Mouse (Mus musculus) stomach, embryonic 16.5 days (tissue): Measurements from ENCODE around the gene Tuba4a. TPM values are rescaled to one million over a fixed set of nuclear protein-coding genes. Genes with fewer than 3 reads are reported as not detected.
A peak's percentile ranks its signal among the peaks of the same experiment; 100 is the strongest.

Experiments used
- ATAC-seq: fragments of 200-750 bp; cut with Nextera tagmentation; 2 replicates; pipeline ENCODE4 v1.8.0; 2017; ENCODE audit warnings: moderate number of reproducible peaks, moderate TSS enrichment; ENCODE audit not compliant: insufficient read depth, low FRiP score
- H3K27ac ChIP-seq: fragments of 300-500 bp; sonication (generic); 2 replicates; pipeline ENCODE4 v1.5.1; 2014; ENCODE audit warnings: low read length
- H3K27me3 ChIP-seq: fragments of 300-500 bp; sonication (generic); 2 replicates; pipeline ENCODE4 v1.6.1; 2014; ENCODE audit warnings: low read length, control low read depth, mixed read lengths; ENCODE audit not compliant: control insufficient read depth, insufficient read depth
- H3K36me3 ChIP-seq: fragments of 300-500 bp; sonication (generic); 2 replicates; pipeline ENCODE4 v1.6.1; 2014; ENCODE audit warnings: low read length; ENCODE audit not compliant: control insufficient read depth, insufficient read depth
- H3K4me1 ChIP-seq: fragments of 300-500 bp; sonication (generic); 2 replicates; pipeline ENCODE4 v1.6.1; 2014; ENCODE audit warnings: low read length, control low read depth, mixed read lengths; ENCODE audit not compliant: control insufficient read depth, insufficient read depth
- H3K4me2 ChIP-seq: fragments of 300-500 bp; sonication (generic); 2 replicates; pipeline ENCODE4 v1.6.1; 2014; ENCODE audit warnings: low read depth, low read length, mixed read lengths
- H3K4me3 ChIP-seq: fragments of 300-500 bp; sonication (generic); replicated peaks from 2 replicates; pipeline ENCODE4 v1.5.1; 2014; ENCODE audit warnings: mild to moderate bottlenecking, low read length
- H3K9ac ChIP-seq: fragments of 300-500 bp; sonication (generic); 2 replicates; pipeline ENCODE4 v1.6.1; 2014; ENCODE audit warnings: low read length
- H3K9me3 ChIP-seq: fragments of 300-500 bp; sonication (generic); replicated peaks from 2 replicates; pipeline ENCODE4 v1.6.1; 2016; ENCODE audit warnings: low read length, control low read depth; ENCODE audit not compliant: control insufficient read depth
- WGBS: fragments of 180-500 bp; shearing (Covaris S2); extraction: QIAGEN DNeasy Blood & Tissue Kit; methylation state at CpG from one replicate; pipeline ENCODE4 v1.1.7; 2014; 5-methylcytosine and 5-hydroxymethylcytosine counted together
- polyA plus RNA-seq: library from polyadenylated mRNA; unstranded; fragments of >200 nt; fragmentation: Nextera tagmentation; extraction: Ambion mirVana; gene quantifications from 2 replicates; pipeline ENCODE4 v1.2.1, GENCODE M21; 2015

Tuba4a gene
- polyA plus RNA-seq, 1 experiment from 2014 or later = 184 TPM

GRCm38 (mm10) chr1:75185495-75185894 lies 34.2 kb downstream of the Tuba4a start:
- no peak overlapping the region for H3K9ac ChIP-seq
- no peak overlapping the region for H3K4me3 ChIP-seq
- H3K36me3 ChIP-seq = peaks cover 20% of the 10 kb centered on the region
- H3K27me3 ChIP-seq = no peaks in the 10 kb centered on the region
- no peak overlapping the region for H3K27ac ChIP-seq
- H3K9me3 ChIP-seq = 0 out of 2 replicates have a peak, but pooled peaks cover 3% of the 10 kb centered on the region
- H3K4me1 ChIP-seq = peaks cover 6% of the 10 kb centered on the region
- no peak overlapping the region for H3K4me2 ChIP-seq
- no peak for ATAC-seq
- 93% methylated on average over 11 of the region's 11 CpGs for WGBS

- no peak for ATAC-seq
- Histone ChIP-seq H3K4me3 (no peak overlapping the region), H3K36me3 (peaks cover 16% of the 10 kb centered on the region), H3K4me1 (peaks cover 13% of the 10 kb centered on the region), H3K27ac (no peak overlapping the region), H3K9ac (no peak overlapping the region), H3K4me2 (no peak overlapping the region), H3K9me3 (0 out of 2 replicates have a peak, but pooled peaks cover 3% of the 10 kb centered on the region), H3K27me3 (no peaks in the 10 kb centered on the region)
- WGBS = 71% methylated on average over 4 of the region's 4 CpGs
These were observed 37.5 kb downstream of the Tuba4a start for GRCm38 (mm10) chr1:75182160-75182559.

GRCm38 (mm10) chr1:75181377-75181870 lies 38.2 kb downstream of the Tuba4a start:
- Histone ChIP-seq H3K27me3 (no peaks in the 10 kb centered on the region), H3K4me1 (peaks cover 13% of the 10 kb centered on the region), H3K27ac (no peak overlapping the region), H3K4me2 (no peak overlapping the region), H3K4me3 (no peak overlapping the region), H3K9ac (no peak overlapping the region), H3K9me3 (0 out of 2 replicates have a peak, but pooled peaks cover 3% of the 10 kb centered on the region), H3K36me3 (peaks cover 15% of the 10 kb centered on the region)
- no peak for ATAC-seq
- WGBS = 85% methylated on average over 4 of the region's 4 CpGs

GRCm38 (mm10) chr1:75180741-75181140 lies 38.9 kb downstream of the Tuba4a start:
- Histone ChIP-seq H3K36me3 (peaks cover 9% of the 10 kb centered on the region), H3K9me3 (0 out of 2 replicates have a peak, but pooled peaks cover 3% of the 10 kb centered on the region), H3K4me3 (peak overlapping the region; percentile 61; the same call in 1 of the 2 replicates), H3K4me2 (peak overlapping the region; percentile 97), H3K4me1 (peaks cover 13% of the 10 kb centered on the region), H3K27me3 (no peaks in the 10 kb centered on the region), H3K27ac (no peak overlapping the region), H3K9ac (0 out of 2 replicates have a peak overlapping the region, but pooled peaks have one; percentile 5)
- ATAC-seq = no peak
- 31% methylated on average over 7 of the region's 7 CpGs for WGBS

- Histone ChIP-seq H3K9me3 (0 out of 2 replicates have a peak, but pooled peaks cover 3% of the 10 kb centered on the region), H3K36me3 (peaks cover 9% of the 10 kb centered on the region), H3K4me3 (peak within 1 kb of the TSS; percentile 61), H3K4me2 (peak within 1 kb of the TSS; percentile 97), H3K4me1 (peaks cover 13% of the 10 kb centered on the region), H3K27me3 (no peaks in the 10 kb centered on the region), H3K27ac (0 out of 2 replicates have a peak within 1 kb of the TSS, but pooled peaks have one; percentile 43), H3K9ac (peak within 1 kb of the TSS; percentile 73)
- ATAC-seq = peak; percentile 91
- WGBS = under 1% methylated on average over 31 of the region's 31 CpGs
These were observed 39.5 kb downstream of the Tuba4a start, which contains the start of gene Abcb6 for GRCm38 (mm10) chr1:75180105-75180590. Gene Abcb6 (minus strand): TSS chr1:75180392.

- Histone ChIP-seq H3K4me3 (peak overlapping the region; percentile 61), H3K9me3 (0 out of 2 replicates have a peak, but pooled peaks cover 3% of the 10 kb centered on the region), H3K27ac (0 out of 2 replicates have a peak overlapping the region, but pooled peaks have one; percentile 43), H3K9ac (peak overlapping the region; percentile 73), H3K4me2 (peak overlapping the region; percentile 97), H3K36me3 (peaks cover 12% of the 10 kb centered on the region), H3K27me3 (no peaks in the 10 kb centered on the region), H3K4me1 (peaks cover 13% of the 10 kb centered on the region)
- 7% methylated on average over 23 of the region's 23 CpGs for WGBS
- ATAC-seq = peak; percentile 8; the same call in 1 of the 2 replicates
These were observed 40.1 kb downstream of the Tuba4a start for GRCm38 (mm10) chr1:75179334-75180104.

GRCm38 (mm10) chr1:75168472-75169464 lies 50.9 kb downstream of the Tuba4a start, which contains the start of gene Zfand2b:
Gene Zfand2b (plus strand): TSS chr1:75168646.
- peak; percentile 99 for ATAC-seq
- Histone ChIP-seq H3K4me2 (peak within 1 kb of the TSS; percentile 92), H3K36me3 (peaks cover 8% of the 10 kb centered on the region; the same call in 1 of the 2 replicates), H3K9ac (peak within 1 kb of the TSS; percentile 87), H3K4me1 (peaks cover 13% of the 10 kb centered on the region; the same call in 1 of the 2 replicates), H3K27ac (peak within 1 kb of the TSS; percentile 92), H3K27me3 (no peaks in the 10 kb centered on the region), H3K9me3 (no peaks in the 10 kb centered on the region), H3K4me3 (peak within 1 kb of the TSS; percentile 89)
- WGBS = under 1% methylated on average over 57 of the region's 59 CpGs

- peak overlapping the region; percentile 92 for H3K4me2 ChIP-seq
- H3K36me3 ChIP-seq = 0 out of 2 replicates have a peak, but pooled peaks cover 8% of the 10 kb centered on the region
- no peaks in the 10 kb centered on the region for H3K27me3 ChIP-seq
- peaks cover 13% of the 10 kb centered on the region; the same call in 1 of the 2 replicates for H3K4me1 ChIP-seq
- peak; percentile 6; the same call in 1 of the 2 replicates for ATAC-seq
- no peaks in the 10 kb centered on the region for H3K9me3 ChIP-seq
- peak overlapping the region; percentile 92 for H3K27ac ChIP-seq
- peak overlapping the region; percentile 87 for H3K9ac ChIP-seq
- H3K4me3 ChIP-seq = peak overlapping the region; percentile 89
- WGBS = 6% methylated on average over 7 of the region's 7 CpGs
These were observed 51.6 kb downstream of the Tuba4a start for GRCm38 (mm10) chr1:75168093-75168471.
